Mouse (Mus musculus) liver, embryonic 14.5 days (tissue): ENCODE data around the gene Gstp3.

Source experiments
- CTCF ChIP-seq: IDR thresholded peaks from 2 replicates; pipeline ENCODE4 v1.5.1; 2016; ENCODE audit warnings: antibody characterized with exemption, low read depth, control low read depth
- EP300 ChIP-seq: IDR thresholded peaks from 2 replicates; pipeline ENCODE4 v1.6.1; 2016; ENCODE audit warnings: antibody characterized with exemption, low read depth

- TF ChIP-seq CTCF (peak; percentile 65), EP300 (no peak)
Measured at GRCm38 (mm10) chr19:4051016-4051415, 8.4 kb downstream of the Gstp3 start.
